In genomic region chr9:72533089-72533415, GRCm38 (mm10) we compare ENCODE assay signal across 8 mouse cellular contexts. TPM values are rescaled to one million over a fixed set of nuclear protein-coding genes. Genes with fewer than 3 reads are reported as not detected.
DNase-seq lines count a peak whose midpoint lies in the region; ATAC-seq and TF ChIP-seq lines count a peak whose summit lies in the region.

No protein-coding gene starts in this region.

- peak overlapping the region; percentile 96 for H3K4me2 ChIP-seq in liver, embryonic 12.5 days

- TF ChIP-seq POLR2A in cerebellum, adult 2 months (IDR thresholded peaks at IDR 0.05; ENCODE audit: borderline replicate concordance, insufficient read depth, low read length) = no peak
- TF ChIP-seq POLR2A in spleen, adult 2 months (IDR thresholded peaks at IDR 0.05; ENCODE audit: low read depth, low read length) = no peak

- peak overlapping the region; percentile 95 for H3K9ac ChIP-seq in liver, embryonic 12.5 days

- 0% methylated on average over 2 of the region's 2 CpGs for WGBS in cerebellum, adult 2 months
- 0% methylated on average over 2 of the region's 2 CpGs for WGBS in spleen, adult 2 months
- 0% methylated on average over 2 of the region's 2 CpGs for WGBS in liver, embryonic 12.5 days (ENCODE audit: insufficient replicate concordance)

- no peak; the same call in 1 of the 2 replicates for ATAC-seq in liver, embryonic 12.5 days

- TF ChIP-seq CTCF in cerebellum, adult 2 months (IDR thresholded peaks at IDR 0.05; ENCODE audit: borderline replicate concordance, insufficient read depth, low read depth, low read length) = no peak
- no peak for TF ChIP-seq CTCF in spleen, adult 2 months (IDR thresholded peaks at IDR 0.05; ENCODE audit: extremely low read depth, insufficient read depth, insufficient read length, insufficient replicate concordance)

- H3K27ac ChIP-seq in cerebellum, adult 2 months (ENCODE audit: insufficient read depth, low read length) = peak overlapping the region; percentile 66
- H3K27ac ChIP-seq in spleen, adult 2 months (ENCODE audit: insufficient read depth, low read length) = peak overlapping the region; percentile 82
- peak overlapping the region; percentile 92 for H3K27ac ChIP-seq in liver, embryonic 12.5 days

- no peaks in the 10 kb centered on the region for H3K9me3 ChIP-seq in liver, embryonic 12.5 days (replicated peaks)

- H3K27me3 ChIP-seq in cerebellum, adult 2 months (ENCODE audit: control insufficient read depth, insufficient read depth, low read length) = no peaks in the 10 kb centered on the region
- no peaks in the 10 kb centered on the region for H3K27me3 ChIP-seq in spleen, adult 2 months (ENCODE audit: control insufficient read depth, insufficient read depth, low read length)
- H3K27me3 ChIP-seq in liver, embryonic 12.5 days (replicated peaks) = no peaks in the 10 kb centered on the region

- no peaks in the 10 kb centered on the region for H3K4me1 ChIP-seq in cerebellum, adult 2 months (ENCODE audit: control insufficient read depth, insufficient read depth, low read length)
- H3K4me1 ChIP-seq in spleen, adult 2 months (ENCODE audit: control insufficient read depth, insufficient read depth, insufficient read length) = peaks cover 10% of the 10 kb centered on the region
- H3K4me1 ChIP-seq in liver, embryonic 12.5 days = peaks cover 34% of the 10 kb centered on the region

- H3K36me3 ChIP-seq in spleen, adult 2 months (ENCODE audit: control insufficient read depth, insufficient read depth, low read length) = no peaks in the 10 kb centered on the region
- H3K36me3 ChIP-seq in liver, embryonic 12.5 days = no peaks in the 10 kb centered on the region

- H3K4me3 ChIP-seq in cerebellum, adult 2 months (replicated peaks; ENCODE audit: insufficient read depth, low read depth, low read length) = peak overlapping the region; percentile 92
- H3K4me3 ChIP-seq in spleen, adult 2 months (ENCODE audit: extremely low read depth, insufficient read depth, insufficient read length) = peak overlapping the region; percentile 84
- H3K4me3 ChIP-seq in liver, embryonic 12.5 days = peak overlapping the region; percentile 96

- DNase-seq in cerebellum, adult 2 months = no peak
- DNase-seq in cerebellum, adult 11 months = no peak
- peak in 1 of 2 experiments; percentile 15 for DNase-seq in spleen, adult 2 months (ENCODE audit: low read depth in 1 of 2, low spot score in 2 of 2)
- DNase-seq in spleen, adult 18-20 months = no peak
- DNase-seq in cerebellum, postnatal 36 days = no peak
- no peak for DNase-seq in spleen, postnatal 14 days (ENCODE audit: low spot score in 2 of 2)
- DNase-seq in gastrocnemius, adult 8-10 months (ENCODE audit: low spot score in 2 of 2) = no peak

RNA-seq across cellular contexts. Expression of gene Rfx7, which starts 1.0 kb away (rescaled TPM):
- polyA plus RNA-seq in cerebellum, adult 2 months (2012; rRNA removed) = 20.2 and 21.4 TPM in 2 replicates
- 7.4 and 7.8 TPM in 2 replicates for polyA plus RNA-seq in spleen, adult 2 months (2012; rRNA removed)
- 5.7 and 7.0 TPM in 2 replicates for polyA plus RNA-seq in liver, embryonic 12.5 days (2016; fragmentation: Nextera tagmentation; extraction: Ambion mirVana)
- 10 to 100 TPM; 17.4 to 23.3 (median 19.9) TPM for total RNA-seq in gastrocnemius, adult 8-10 months (2022)

RNA-seq across cellular contexts. Expression of gene Tex9, which starts 41.0 kb away (rescaled TPM):
- polyA plus RNA-seq in cerebellum, adult 2 months (2012; rRNA removed) = 14.0 and 16.6 TPM in 2 replicates
- 2.2 and 2.6 TPM in 2 replicates for polyA plus RNA-seq in spleen, adult 2 months (2012; rRNA removed)
- polyA plus RNA-seq in liver, embryonic 12.5 days (2016; fragmentation: Nextera tagmentation; extraction: Ambion mirVana) = 9.1 and 11.4 TPM in 2 replicates
- 1 to 10 TPM in 3 of 4 experiments, under 1 TPM in 1; 0.99 to 1.9 (median 1.4) TPM for total RNA-seq in gastrocnemius, adult 8-10 months (2022)
